Mouse (Mus musculus) liver, adult 2 months (tissue): ENCODE measurements around the gene Syt6.

Source experiments
- CTCF ChIP-seq: fragments of 200-500 bp; IDR thresholded peaks from 2 replicates; pipeline ENCODE4 v1.5.1; 2011; ENCODE audit warnings: low read depth, low read length, control low read depth
- POLR2A ChIP-seq: fragments of 200-500 bp; IDR thresholded peaks from 2 replicates; pipeline ENCODE4 v1.6.1; 2011; ENCODE audit warnings: low read length, control low read depth; ENCODE audit not compliant: insufficient read depth; ENCODE audit errors: extremely low read depth

- TF ChIP-seq CTCF: no peak
- TF ChIP-seq POLR2A: no peak
These were observed 97.1 kb downstream of the Syt6 start for GRCm38 (mm10) chr3:103672113-103672512.
